Mouse (Mus musculus): ENCODE measurements around the gene Orc1. TPM values are rescaled to one million over a fixed set of nuclear protein-coding genes. Genes with fewer than 3 reads are reported as not detected.

The Orc1 gene
- polyA plus RNA-seq, 1 experiment from 2014 or later, result 14.3 TPM

GRCm38 (mm10) chr4:108620536-108620935, 41.3 kb downstream of the Orc1 start:
- TF ChIP-seq CTCF (IDR thresholded peaks at IDR 0.05; ENCODE audit: low read depth), result no peak
- WGBS, result 14% methylated on average over 8 of the region's 8 CpGs
- no peaks in the 10 kb centered on the region for H3K27me3 ChIP-seq (ENCODE audit: insufficient read depth, low read length)
- no peak for DNase-seq
- no peaks in the 10 kb centered on the region for H3K4me1 ChIP-seq (ENCODE audit: insufficient read depth)
- H3K27ac ChIP-seq (ENCODE audit: low read depth), result peak overlapping the region; percentile 86; the same call in 1 of the 2 replicates
- H3K4me2 ChIP-seq, result peak overlapping the region; percentile 93
- H3K36me3 ChIP-seq (ENCODE audit: insufficient read depth), result peaks cover 18% of the 10 kb centered on the region
- H3K4me3 ChIP-seq (ENCODE audit: low read depth, low read length), result peak overlapping the region; percentile 76
- no peaks in the 10 kb centered on the region for H3K9me3 ChIP-seq (ENCODE audit: low read depth, low read length)
- no peak for ATAC-seq (ENCODE audit: insufficient read depth)
- peak overlapping the region; percentile 90 for H3K9ac ChIP-seq

GRCm38 (mm10) chr4:108621504-108621903, 42.3 kb downstream of the Orc1 start:
- Histone ChIP-seq H3K9ac (no peak overlapping the region), H3K36me3 (ENCODE audit: insufficient read depth) (peaks cover 26% of the 10 kb centered on the region), H3K4me3 (ENCODE audit: low read depth, low read length) (no peak overlapping the region), H3K4me2 (no peak overlapping the region), H3K27ac (ENCODE audit: low read depth) (no peak overlapping the region), H3K4me1 (ENCODE audit: insufficient read depth) (no peaks in the 10 kb centered on the region), H3K27me3 (ENCODE audit: insufficient read depth, low read length) (no peaks in the 10 kb centered on the region), H3K9me3 (ENCODE audit: low read depth, low read length) (no peaks in the 10 kb centered on the region)
- ATAC-seq (ENCODE audit: insufficient read depth), result no peak
- 90% methylated on average over 6 of the region's 6 CpGs for WGBS
- peak; percentile 26; the same call in 1 of the 2 replicates for TF ChIP-seq CTCF (IDR thresholded peaks at IDR 0.05; ENCODE audit: low read depth)
- DNase-seq, result peak; percentile 14

- H3K27me3 ChIP-seq (ENCODE audit: insufficient read depth, low read length), result no peaks in the 10 kb centered on the region
- DNase-seq (no peak), ATAC-seq (ENCODE audit: insufficient read depth) (no peak)
- no peak overlapping the region for H3K4me3 ChIP-seq (ENCODE audit: low read depth, low read length)
- H3K9me3 ChIP-seq (ENCODE audit: low read depth, low read length), result no peaks in the 10 kb centered on the region
- no peaks in the 10 kb centered on the region for H3K4me1 ChIP-seq (ENCODE audit: insufficient read depth)
- no peak overlapping the region for H3K4me2 ChIP-seq
- TF ChIP-seq CTCF (IDR thresholded peaks at IDR 0.05; ENCODE audit: low read depth), result no peak
- peaks cover 77% of the 10 kb centered on the region for H3K36me3 ChIP-seq (ENCODE audit: insufficient read depth)
- no peak overlapping the region for H3K9ac ChIP-seq
- no peak overlapping the region for H3K27ac ChIP-seq (ENCODE audit: low read depth)
- 71% methylated on average over 5 of the region's 5 CpGs for WGBS
Observed at GRCm38 (mm10) chr4:108627066-108627465, 47.8 kb downstream of the Orc1 start.

GRCm38 (mm10) chr4:108629363-108629880, 50.2 kb downstream of the Orc1 start:
- Histone ChIP-seq H3K36me3 (ENCODE audit: insufficient read depth) (peaks cover 90% of the 10 kb centered on the region), H3K9me3 (ENCODE audit: low read depth, low read length) (no peaks in the 10 kb centered on the region), H3K4me1 (ENCODE audit: insufficient read depth) (no peaks in the 10 kb centered on the region), H3K9ac (no peak overlapping the region), H3K4me2 (no peak overlapping the region), H3K4me3 (ENCODE audit: low read depth, low read length) (no peak overlapping the region), H3K27ac (ENCODE audit: low read depth) (no peak overlapping the region), H3K27me3 (ENCODE audit: insufficient read depth, low read length) (no peaks in the 10 kb centered on the region)
- WGBS, result 93% methylated on average over 7 of the region's 7 CpGs
- ATAC-seq (ENCODE audit: insufficient read depth), result no peak
- DNase-seq, result no peak
- TF ChIP-seq CTCF (IDR thresholded peaks at IDR 0.05; ENCODE audit: low read depth), result no peak

GRCm38 (mm10) chr4:108630096-108630495, 50.9 kb downstream of the Orc1 start:
- Histone ChIP-seq H3K27ac (ENCODE audit: low read depth) (no peak overlapping the region), H3K27me3 (ENCODE audit: insufficient read depth, low read length) (no peaks in the 10 kb centered on the region), H3K9ac (no peak overlapping the region), H3K4me2 (no peak overlapping the region), H3K36me3 (ENCODE audit: insufficient read depth) (peaks cover 90% of the 10 kb centered on the region), H3K9me3 (ENCODE audit: low read depth, low read length) (no peaks in the 10 kb centered on the region), H3K4me3 (ENCODE audit: low read depth, low read length) (no peak overlapping the region), H3K4me1 (ENCODE audit: insufficient read depth) (no peaks in the 10 kb centered on the region)
- 86% methylated on average over 9 of the region's 9 CpGs for WGBS
- no peak for TF ChIP-seq CTCF (IDR thresholded peaks at IDR 0.05; ENCODE audit: low read depth)
- DNase-seq (no peak), ATAC-seq (ENCODE audit: insufficient read depth) (no peak)

GRCm38 (mm10) chr4:108631616-108632015, 52.4 kb downstream of the Orc1 start:
- Histone ChIP-seq H3K9me3 (ENCODE audit: low read depth, low read length) (no peaks in the 10 kb centered on the region), H3K4me2 (no peak overlapping the region), H3K4me3 (ENCODE audit: low read depth, low read length) (no peak overlapping the region), H3K9ac (no peak overlapping the region), H3K27me3 (ENCODE audit: insufficient read depth, low read length) (no peaks in the 10 kb centered on the region), H3K36me3 (ENCODE audit: insufficient read depth) (peaks cover 87% of the 10 kb centered on the region), H3K4me1 (ENCODE audit: insufficient read depth) (no peaks in the 10 kb centered on the region), H3K27ac (ENCODE audit: low read depth) (no peak overlapping the region)
- WGBS, result 93% methylated on average over 4 of the region's 4 CpGs
- TF ChIP-seq CTCF (IDR thresholded peaks at IDR 0.05; ENCODE audit: low read depth), result no peak
- no peak for ATAC-seq (ENCODE audit: insufficient read depth)
- no peak for DNase-seq

- Histone ChIP-seq H3K36me3 (ENCODE audit: insufficient read depth) (peaks cover 84% of the 10 kb centered on the region), H3K4me2 (no peak overlapping the region), H3K27ac (ENCODE audit: low read depth) (no peak overlapping the region), H3K9ac (no peak overlapping the region), H3K4me1 (ENCODE audit: insufficient read depth) (no peaks in the 10 kb centered on the region), H3K4me3 (ENCODE audit: low read depth, low read length) (no peak overlapping the region), H3K9me3 (ENCODE audit: low read depth, low read length) (no peaks in the 10 kb centered on the region), H3K27me3 (ENCODE audit: insufficient read depth, low read length) (no peaks in the 10 kb centered on the region)
- DNase-seq (no peak), ATAC-seq (ENCODE audit: insufficient read depth) (no peak)
- TF ChIP-seq CTCF (IDR thresholded peaks at IDR 0.05; ENCODE audit: low read depth), result no peak
- 76% methylated on average over 12 of the region's 12 CpGs for WGBS
Observed at GRCm38 (mm10) chr4:108633703-108634102, 54.5 kb downstream of the Orc1 start.

All from lung, embryonic 14.5 days (tissue).